Mouse (Mus musculus): ENCODE measurements at regions not wholly inside any gene's neighbourhood (a gene's known extent, or its start where the extent isn't known, plus 50 kb on each side); places are given as distances from the start of the nearest gene placed in this dataset.
A peak's percentile ranks its signal among the peaks of the same experiment; 100 is the strongest.

DNA sequence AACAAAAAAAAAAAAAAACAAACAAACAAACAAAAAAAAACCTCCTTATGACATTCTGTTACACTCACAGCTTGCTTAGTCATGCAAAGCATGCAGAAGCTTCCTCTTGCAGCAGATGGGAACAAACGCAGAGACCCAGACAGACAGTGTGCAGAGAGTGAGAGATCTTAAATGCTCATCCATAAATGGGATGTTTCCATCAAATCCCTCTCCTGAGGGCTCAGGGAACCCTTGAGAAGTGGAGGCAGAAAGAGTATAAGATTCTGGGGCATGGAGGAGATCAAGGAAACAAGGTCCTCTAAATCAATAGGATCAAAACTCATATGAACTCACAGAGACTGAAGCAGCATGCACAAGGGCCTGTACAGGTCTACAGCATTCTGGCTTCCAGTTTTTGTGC is 52.5 kb downstream of the Adm start:
- DNase-seq (ENCODE audit: low spot score), result no peak

DNA sequence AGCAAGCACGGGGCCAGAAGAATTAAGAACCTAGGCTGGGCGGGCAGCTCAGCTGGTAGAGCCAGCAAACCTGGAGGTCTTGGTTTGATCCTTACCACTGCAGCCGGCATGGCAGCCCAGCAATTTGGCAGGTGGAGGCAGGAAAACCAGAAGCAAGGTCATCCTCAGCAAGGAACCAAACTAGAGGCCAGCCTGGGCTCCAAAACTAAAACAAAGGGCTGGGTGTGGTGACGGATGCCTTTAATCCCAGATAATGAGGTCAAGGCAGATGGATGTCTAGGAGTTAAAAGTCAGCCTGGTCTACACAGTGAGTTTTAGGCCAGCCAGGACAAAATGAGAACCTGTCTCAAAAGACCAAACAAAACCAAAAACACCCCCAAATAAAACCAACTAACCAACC is 55.5 kb downstream of the Adm start:
- no peak for DNase-seq (ENCODE audit: low spot score)

DNA sequence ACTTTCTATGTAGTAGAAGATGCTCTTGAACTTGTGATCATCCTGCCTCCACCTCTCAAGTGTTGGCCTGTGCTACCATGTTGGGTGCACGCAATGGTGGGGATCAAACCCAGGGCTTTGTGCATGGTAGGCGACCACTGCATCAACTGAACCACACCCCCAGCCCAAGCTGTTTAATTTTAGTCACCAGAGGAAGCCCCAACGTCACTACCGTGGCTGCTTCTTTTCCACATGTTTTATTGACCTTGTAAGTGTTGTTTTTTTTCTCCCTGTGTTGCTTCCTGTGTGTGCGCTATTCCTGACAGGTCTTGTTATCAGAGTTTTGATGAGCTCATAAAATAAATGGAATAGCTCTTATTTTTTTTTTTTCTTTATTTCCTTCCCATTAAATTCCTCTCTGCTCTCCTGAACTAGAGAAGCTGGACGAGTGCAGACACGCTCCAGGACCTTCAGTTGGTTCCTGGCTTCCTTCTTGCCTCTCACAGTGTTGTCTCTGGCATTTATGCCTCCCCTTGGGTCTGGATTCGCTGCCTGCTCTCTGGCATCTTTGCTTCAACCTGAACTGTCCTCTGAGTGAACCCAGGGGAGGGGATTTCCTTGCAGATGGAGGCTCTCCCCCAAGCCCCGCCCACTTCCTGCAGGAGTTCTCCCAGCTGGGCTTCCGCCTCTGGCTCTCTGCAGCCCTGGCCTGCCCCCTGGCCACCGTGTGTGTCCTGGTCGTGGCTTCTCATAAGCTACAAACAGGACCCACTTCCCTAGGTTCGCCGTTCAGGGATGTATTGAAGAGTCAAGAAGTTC is 61.6 kb downstream of the Adm start:
- DNase-seq (ENCODE audit: low spot score), result peak; percentile 81

DNA sequence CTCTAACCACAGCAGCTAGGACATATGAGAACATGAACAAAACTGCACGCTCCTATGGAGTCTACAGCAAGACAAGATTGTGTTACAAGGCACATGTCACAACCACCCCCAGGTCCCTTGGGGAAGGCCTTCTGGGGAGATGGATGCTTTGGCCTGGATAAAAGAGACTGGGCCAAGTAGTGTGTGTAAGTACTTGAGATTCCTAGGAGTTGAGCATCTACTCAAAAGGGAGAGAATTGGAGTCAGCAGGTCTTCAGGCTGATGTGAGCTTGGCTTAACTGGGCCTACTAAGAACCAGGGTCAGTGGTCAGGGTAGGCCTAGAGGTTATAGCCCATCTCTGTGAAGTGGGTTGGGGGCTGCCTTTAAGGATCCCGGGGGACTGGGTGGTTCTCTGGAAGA is 62.8 kb downstream of the Adm start:
- DNase-seq (ENCODE audit: low spot score), result no peak

DNA sequence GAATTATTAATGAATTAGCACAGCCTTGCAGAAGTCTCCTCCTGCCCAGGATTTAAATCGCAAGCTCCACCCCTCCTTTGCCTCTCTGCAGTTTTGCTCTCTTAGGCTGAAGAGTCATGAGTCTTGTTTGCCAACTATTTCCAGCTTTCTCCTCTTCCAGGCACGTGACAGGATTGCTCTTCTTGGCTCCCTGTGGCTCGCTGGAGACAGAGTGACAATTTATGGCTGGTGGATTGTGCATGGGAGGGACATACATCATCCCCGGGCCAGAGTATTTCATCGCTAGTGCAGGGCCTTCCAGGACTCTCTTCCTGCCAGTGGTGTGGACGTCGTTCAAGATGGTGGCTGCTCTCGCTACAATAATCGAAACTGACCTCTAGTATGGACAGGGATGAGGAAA is 63.4 kb downstream of the Adm start:
- DNase-seq (ENCODE audit: low spot score), result no peak

DNA sequence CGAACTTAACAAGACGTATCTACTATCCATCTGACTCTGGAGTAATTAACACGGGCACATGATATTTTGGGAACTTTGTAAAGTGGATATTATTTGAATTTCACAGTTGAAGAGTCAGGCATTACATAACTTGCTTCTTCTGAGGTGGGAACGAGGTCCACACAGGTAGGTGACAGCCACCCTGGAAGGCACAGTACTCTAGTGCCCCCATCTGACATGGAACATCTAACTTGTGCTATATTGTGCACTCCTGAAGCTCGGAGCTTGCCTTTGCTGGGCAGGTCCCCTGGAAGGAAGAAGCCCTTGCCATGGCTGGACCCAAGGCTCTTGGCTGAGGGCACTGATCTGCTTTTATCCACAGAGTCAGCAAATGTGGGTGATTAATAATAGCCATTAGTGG is 66.8 kb downstream of the Adm start:
- no peak for DNase-seq (ENCODE audit: low spot score)

DNA sequence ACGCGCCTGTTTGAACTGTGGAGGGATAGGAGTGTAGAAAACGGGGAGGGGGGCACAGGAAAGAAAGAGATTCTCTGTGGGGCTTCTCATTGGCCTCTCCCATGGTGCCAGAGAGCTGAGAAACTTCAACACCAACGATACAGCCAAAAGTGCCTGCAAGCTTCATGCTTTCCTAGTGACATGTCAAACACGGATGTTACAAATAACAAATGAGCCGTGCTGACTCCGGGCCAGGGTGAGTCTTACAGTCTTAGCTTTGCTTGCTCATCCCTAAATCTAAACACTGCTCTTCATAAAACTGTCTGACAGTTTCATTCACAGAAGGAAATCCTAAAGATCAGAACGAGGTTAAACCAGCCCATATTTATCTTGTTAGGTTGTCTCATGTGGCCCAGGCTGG is 68.3 kb downstream of the Adm start:
- DNase-seq (ENCODE audit: low spot score), result no peak

DNA sequence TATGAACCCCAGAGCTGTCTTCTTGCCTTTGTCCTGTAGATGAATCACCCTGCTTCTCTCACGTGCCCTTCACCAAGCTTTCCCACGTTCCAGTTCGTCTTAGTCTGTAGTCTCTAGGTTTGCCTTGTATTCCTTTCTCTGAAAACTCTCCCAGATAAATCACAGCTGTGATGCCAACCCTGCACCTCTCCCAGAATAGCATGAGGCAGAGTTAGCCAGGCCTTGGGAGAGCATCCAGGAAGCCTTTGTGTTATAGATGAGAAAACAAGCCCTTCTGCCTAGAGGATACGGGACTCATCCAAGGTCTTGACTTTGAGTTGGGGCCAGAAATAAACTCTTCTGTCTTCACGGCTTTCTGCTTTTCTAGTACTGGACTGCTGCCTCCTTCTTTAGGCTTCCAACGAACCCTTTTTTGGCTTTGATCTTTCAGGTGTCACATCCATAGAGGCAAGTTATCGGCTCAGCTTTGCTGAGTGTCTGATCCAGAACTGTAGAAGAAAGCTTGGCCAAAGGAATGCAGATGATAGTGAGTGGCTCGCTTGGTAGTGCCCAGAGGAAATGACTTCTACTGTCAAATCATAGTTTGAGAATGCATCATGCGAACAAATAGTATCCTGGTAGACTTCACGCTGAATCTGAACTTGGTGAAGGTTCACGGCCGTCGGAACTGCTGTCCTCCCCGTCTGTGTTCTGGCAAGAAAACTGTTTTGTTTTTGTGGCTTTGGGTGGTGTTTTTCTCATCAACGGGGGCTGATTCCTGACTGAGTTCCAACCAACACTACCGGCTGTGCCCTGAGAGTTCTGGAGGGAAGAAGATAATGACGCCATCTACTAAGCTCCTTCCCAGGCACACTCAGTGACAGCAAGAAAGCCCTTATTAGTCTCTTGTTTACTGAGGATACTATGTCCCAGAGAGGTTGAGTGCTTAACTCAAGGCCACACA is 69.5 kb upstream of the Ampd3 start:
- DNase-seq (ENCODE audit: low spot score), result no peak

DNA sequence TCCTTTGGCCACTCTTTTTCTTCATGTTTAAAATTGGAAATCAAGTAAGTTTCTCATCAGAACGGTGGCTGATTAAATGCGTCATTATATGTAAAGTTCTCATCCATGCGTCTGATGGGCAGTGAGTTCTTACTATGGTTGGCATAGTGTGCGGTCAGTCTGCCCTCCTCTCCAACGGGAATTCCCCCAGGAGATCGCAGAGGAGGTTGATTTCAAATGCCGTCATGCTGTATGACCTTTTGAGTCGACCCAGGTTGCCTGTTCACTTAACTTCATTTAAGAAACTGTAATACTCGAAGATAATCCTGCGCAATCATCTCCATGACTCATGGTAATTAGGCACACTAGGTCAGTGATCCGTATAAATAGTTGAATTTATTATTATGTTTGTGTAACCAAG is 68.4 kb upstream of the Ampd3 start:
- peak; percentile 58 for DNase-seq (ENCODE audit: low spot score)

DNA sequence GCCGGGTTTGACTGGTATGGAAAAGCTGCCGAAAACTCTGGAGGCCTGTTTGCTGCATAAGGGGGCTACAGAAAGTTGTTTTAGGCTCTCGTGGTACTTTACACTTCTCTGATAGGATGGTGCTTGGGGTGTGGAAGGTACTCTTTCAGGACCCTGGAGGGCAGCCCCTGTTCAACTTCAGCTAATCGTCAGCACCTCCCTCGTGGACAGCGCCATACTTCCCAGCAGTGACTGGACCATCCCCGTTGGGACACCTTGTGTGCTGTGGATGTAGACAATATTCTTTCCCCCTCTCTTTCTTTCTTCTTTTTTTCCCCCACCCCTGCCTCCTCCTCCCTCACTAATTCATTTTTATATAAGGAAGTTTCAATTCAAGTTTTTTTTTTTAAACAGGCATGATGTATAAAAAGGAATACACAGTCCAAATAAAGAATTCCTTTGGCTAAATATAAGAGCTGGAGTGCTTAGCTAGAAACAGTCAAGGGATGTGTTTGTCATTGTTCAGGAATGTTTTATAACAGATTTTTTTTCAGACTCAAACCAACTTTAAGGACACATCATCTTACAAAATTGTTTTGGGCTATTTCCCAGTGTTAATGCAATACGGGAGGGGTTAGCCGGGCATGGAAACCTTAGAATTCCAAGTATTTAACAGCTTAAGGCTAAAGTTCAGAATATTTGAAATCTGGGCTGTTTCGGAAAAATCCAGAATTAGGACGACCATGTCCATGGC is 66.2 kb upstream of the Ampd3 start:
- no peak for DNase-seq (ENCODE audit: low spot score)

DNA sequence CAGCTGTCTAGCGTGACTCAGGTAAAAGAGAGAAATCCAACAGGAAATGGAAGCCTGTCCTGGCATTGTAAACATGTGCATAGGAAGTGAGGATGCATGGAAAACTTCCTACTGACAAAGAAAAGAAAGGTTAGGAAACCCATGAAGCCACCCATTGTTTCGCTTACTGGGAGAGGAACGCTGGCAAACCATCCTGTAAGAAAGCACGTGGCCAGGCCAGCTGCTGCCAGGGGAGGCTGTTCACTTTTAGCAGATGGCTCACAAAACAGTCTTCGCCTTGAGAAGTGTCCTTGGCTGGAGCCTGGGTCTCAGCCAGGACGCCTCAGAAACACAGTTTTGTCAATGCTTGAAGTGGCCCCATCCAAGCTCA is 65.6 kb upstream of the Ampd3 start:
- no peak for DNase-seq (ENCODE audit: low spot score)

DNA sequence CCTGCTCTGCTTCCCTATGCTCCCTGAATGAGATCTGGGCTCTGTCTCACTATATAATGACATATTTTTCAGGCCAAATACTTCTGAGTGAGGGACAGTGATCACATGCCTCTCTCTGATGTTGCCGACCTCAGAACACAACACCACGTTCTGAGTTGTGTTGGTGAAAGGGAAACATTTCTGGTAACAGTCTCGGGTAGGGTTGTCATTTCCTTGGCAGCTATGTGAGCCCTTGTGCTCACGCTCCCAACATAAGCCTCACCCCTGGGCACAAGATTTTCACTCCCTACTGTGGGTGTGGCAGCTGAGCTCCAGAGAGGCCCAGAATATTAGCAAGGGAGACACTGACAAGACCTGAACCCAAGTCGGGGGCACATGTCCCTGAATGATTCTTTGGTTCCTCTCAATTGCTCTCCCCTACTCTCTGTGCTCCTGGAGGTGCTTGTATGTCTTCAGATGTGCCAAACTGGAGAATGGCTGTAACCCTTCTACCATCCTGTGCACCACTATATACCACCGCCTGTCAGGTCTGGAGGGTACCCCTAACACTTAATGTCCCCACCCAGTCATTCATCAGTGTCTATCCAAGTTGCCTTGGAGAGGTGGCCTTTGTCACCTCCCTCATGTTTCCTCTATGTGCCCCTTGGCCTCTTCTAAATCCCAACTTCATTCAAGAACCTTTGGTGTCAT is 62.5 kb upstream of the Ampd3 start:
- no peak for DNase-seq (ENCODE audit: low spot score)

DNA sequence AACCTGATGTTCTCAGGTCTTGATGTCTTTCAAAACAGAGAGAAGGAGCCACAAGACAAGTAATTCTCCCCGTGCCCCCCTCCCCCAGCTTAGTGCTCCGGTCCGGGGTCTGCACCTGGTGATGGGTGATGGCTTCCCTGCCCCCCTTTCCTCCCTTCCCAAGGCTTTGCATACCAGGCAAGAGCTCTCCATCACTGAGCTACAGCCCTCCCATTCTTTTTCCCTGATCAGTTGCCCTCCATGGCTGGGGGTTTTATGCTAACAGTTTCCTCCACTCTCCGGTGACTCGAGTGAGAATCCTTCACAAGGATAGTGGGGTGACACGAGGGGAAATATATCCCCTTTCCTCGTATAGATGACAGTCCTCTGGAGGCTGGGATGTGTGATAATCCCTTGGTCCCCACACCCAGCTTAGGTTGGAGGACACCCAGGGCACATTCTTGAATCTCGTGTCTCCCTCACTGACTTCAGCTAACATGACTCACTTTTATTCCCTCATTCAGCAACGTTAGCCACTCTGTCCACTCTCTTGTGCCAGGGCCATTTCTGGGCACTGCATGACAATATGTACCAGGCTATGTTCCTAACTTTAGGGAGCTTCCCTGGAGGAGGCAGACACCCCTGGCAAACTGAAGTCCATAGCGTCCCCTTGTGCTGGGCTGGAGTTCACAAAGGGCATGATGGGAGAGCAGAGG is 61.9 kb upstream of the Ampd3 start:
- no peak for DNase-seq (ENCODE audit: low spot score)

DNA sequence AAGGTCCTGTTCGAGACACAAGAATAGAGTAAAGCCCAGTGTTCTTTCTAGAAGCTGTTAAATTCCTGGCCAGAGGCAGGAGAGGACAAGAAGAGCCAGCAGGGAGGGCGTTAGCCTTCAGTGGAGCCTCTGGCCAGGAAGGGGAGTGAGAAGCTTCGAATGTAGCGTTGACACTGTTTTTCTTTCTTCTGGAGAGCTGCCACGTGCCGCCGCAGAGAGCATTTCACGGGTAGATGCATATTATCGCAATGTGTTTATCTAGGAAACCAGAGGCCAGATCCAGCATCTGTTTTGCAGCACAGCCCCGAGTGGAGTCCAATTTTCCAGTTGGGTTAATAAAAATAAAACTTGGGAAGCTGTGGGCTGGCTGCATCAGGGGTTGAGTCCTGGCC is 61.3 kb upstream of the Ampd3 start:
- DNase-seq (ENCODE audit: low spot score), result peak; percentile 68

DNA sequence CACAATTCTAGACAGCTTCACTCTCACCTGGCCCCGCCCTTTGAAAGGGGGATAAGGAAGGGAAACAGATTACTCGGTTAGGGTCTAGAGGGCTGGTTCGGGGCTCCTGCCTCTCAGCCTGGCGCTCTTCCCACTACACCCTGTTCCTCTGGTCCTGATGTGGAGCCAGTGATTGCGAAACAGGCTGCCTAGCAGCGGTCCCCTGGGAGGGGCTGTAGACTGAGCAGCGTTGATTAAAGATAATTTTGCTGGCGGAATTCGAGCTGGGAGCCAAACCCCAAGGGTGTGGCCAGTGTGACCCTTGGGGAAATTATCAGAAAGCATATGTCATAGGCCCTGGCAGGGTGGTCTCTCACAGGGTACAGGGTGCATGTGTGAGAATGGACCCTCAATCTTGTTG is 59.9 kb upstream of the Ampd3 start:
- peak; percentile 61 for DNase-seq (ENCODE audit: low spot score)

DNA sequence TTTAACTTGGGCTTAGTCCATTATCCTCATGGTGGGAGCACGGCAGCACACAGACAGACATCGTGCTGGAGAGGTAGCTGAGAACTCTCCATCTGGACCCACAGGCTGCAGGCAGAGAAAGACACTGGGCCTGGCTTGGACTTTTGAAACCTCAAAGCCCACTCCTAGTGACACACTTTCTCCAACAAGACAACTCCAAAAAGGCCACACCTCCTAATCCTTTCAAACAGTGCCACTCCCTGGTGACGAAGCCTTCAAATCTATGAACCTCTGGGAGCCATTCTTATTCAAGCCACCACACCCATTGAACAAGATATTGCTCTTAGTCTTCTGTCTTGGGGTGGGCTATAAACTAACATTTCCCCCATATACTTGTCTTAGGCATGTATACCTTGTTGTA is 59.2 kb upstream of the Ampd3 start:
- no peak for DNase-seq (ENCODE audit: low spot score)

DNA sequence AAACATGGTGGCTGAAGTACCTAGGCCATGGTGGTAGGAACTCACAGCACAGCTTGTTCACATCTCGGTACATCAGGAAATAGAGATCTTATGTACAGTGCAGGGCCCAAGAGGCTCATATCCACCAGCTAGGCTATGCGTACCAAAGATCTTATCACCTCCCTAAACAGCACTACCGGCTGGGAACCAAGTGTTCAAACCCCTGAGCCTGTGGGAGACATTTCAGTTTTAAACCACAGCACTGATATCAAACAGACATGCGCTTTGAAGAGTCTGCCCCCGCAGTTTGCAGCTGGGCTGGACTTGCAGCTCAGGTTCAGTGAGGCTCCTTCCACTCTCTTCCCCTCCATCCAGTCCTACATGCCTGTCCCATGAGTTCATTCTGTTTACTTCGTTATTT is 58.4 kb upstream of the Ampd3 start:
- no peak for DNase-seq (ENCODE audit: low spot score)

DNA sequence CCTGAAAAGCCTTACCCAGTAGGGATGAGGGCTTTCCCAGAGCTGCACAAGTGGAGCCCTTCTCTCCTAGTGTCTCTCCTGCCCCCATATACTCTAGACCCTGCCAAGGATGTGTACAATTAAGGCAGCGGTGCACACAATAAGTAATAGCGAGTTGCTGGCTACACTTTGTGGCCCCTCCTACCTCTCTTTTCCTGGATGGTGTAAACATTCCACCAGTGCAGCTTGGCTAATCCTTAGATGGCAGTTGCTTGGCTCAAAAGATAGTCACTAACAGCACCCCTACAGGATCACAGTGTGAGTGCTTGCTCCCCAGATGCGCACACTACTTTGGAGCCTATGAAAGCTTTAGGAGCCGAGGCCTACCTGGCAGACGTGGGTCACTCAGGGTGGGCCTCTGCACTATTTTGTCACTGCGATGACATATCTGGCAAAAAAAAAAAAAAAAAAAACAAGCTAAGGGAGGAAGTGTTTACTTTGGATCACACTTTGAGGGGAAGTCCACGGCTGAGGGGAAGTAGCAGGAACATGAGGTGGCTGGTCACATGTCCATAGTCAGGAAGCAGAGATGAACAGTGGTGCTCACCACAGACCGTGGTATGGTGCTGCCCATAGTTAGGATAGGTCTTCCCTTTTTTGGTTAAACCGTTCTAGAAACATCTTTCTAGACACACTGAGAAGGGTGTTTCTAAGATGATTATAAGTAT is 57.6 kb upstream of the Ampd3 start:
- no peak for DNase-seq (ENCODE audit: low spot score)

DNA sequence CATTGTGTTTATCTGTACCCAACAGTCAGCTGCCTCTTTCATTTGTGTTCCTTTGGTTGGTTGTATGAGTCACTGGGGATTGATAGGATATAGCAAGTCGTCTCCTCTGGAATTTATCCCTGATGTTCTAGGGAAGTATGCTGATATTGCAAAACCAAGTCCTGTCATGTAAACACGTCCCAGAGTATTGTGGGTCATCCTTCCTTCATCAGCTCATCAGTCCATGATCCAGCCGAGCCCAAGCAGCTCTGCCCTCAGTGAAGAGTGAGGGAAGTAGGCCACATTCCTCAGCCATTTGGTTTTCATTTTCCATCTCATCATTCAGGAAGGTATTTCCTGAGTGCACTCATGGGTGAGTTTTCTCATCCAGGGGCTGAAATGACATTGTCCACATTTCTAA is 54.3 kb upstream of the Ampd3 start:
- DNase-seq (ENCODE audit: low spot score), result no peak

DNA sequence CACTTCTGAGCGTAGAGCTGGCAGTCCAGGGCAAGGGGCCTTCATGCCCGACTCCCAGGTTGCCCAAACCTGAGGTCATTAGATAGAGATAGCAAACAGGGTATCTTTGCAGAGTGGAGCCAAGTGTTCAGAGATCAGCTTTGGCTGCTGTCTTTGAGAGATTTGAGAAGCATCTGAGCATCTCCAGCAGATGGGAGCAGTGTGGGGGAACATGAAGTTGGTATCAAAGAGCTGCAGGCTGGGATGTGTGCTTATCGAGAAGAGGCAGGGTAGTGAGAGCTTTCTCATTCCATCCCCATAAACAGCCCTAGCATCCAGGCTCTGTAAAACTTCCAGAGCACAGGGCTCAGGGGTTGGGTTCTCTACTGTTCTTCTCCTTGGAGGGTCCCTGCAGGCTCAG is 52.9 kb upstream of the Ampd3 start:
- no peak for DNase-seq (ENCODE audit: low spot score)

DNA sequence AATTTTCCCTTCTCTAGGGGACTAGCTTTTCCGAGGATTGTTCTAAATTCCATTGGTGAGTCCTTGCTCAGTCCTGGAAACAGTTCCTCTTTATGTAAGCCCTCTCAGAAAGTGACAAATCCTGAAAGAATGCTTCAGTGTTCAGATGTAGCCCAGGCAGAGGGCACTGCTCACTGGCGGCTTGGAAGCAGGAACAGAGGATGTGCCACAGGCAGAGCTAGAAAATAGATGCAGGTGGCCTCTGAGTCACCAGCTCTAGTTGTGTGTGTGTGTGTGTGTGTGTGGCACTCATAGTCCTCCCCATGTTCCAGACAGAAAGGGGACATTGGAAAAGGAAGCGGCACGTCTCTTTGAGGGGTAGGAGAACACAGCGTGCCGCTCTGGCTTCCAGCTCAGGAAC is 52.5 kb upstream of the Ampd3 start:
- no peak for DNase-seq (ENCODE audit: low spot score)
